Mouse (Mus musculus): ENCODE measurements around the gene Scyl3.

DNA sequence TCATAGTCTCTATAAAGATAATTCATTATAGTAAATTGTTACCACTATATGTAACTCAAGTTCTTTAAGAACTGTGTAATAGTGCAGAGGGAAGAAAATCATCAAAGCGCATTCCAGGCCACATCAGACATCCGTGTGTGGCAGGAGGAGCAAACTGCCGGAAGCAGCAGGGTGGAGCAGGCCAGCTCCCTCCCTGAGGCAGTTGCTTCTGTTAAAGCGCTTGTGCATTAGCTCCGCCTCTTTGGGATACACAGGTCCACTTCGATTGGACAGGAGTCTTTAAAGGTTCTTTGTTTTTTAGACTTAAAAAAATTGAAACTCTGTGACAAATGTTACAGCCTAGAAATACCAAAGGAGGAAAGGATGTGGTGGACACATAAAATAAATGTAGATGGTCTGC is 13.2 kb downstream of the Scyl3 start:
- no peak for TF ChIP-seq CTCF (IDR thresholded peaks at IDR 0.05; ENCODE audit: low read depth)
- no peak for TF ChIP-seq EP300 (IDR thresholded peaks at IDR 0.05; ENCODE audit: low read depth)

Measured in liver, embryonic 14.5 days (tissue).